Mouse (Mus musculus): ENCODE results near the gene Polr2e. TPM values are rescaled to one million over a fixed set of nuclear protein-coding genes. Genes with fewer than 3 reads are reported as not detected.

Gene Polr2e
- polyA plus RNA-seq, 1 experiment from 2014 or later = 132 TPM

DNA sequence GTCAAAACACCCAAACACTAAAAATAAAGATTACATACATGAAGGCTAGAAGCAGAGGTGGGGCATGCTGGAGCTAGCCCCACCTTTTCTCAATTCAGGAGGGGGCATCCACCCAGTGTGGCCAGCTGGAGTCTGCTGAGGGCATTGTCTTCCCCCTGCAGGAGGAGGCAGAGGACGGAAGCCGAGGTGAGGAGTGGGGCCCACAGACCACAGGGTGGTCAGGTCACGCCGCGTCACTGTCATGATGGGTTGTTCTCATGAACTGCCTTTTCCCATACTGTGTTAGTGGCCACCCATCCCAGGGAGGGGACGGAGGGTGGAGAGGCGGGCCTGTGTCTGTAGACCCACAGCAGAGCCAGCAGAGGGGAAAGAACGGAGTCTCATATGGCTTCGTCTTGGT lies 9.4 kb downstream of the Polr2e start:
- Histone ChIP-seq H3K27me3 (replicated peaks) (no peaks in the 10 kb centered on the region), H3K9ac (no peak overlapping the region), H3K36me3 (replicated peaks) (peaks cover 5% of the 10 kb centered on the region; the same call in 1 of the 2 replicates), H3K4me1 (0 out of 2 replicates have a peak, but pooled peaks cover 2% of the 10 kb centered on the region), H3K4me2 (no peak overlapping the region), H3K4me3 (no peak overlapping the region), H3K9me3 (no peaks in the 10 kb centered on the region), H3K27ac (no peak overlapping the region)
- ATAC-seq (replicated peaks) = no peak
- WGBS = 82% methylated on average over 9 of the region's 9 CpGs

DNA sequence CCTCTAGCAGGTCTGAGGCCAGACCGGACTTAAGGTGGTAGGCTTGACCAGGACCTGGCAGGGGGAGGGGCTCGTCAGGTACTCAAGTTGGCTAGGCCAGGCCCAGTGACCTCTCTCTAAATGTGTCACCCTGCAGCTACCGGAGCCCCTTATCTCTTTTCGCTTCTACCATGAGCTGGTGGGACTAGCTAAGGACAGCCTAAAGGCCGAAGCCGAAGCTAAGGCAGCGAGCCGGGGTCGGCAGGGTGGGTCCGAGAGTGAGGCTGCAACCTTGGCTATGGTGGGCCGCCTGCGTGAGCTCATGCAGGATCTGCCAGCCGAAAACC lies 11.1 kb downstream of the Polr2e start:
- Histone ChIP-seq H3K4me1 (0 out of 2 replicates have a peak, but pooled peaks cover 2% of the 10 kb centered on the region), H3K4me3 (no peak overlapping the region), H3K4me2 (no peak overlapping the region), H3K36me3 (replicated peaks) (no peaks in the 10 kb centered on the region), H3K9me3 (no peaks in the 10 kb centered on the region), H3K9ac (no peak overlapping the region), H3K27me3 (replicated peaks) (no peaks in the 10 kb centered on the region), H3K27ac (no peak overlapping the region)
- 93% methylated on average over 13 of the region's 13 CpGs for WGBS
- ATAC-seq (replicated peaks) = no peak

DNA sequence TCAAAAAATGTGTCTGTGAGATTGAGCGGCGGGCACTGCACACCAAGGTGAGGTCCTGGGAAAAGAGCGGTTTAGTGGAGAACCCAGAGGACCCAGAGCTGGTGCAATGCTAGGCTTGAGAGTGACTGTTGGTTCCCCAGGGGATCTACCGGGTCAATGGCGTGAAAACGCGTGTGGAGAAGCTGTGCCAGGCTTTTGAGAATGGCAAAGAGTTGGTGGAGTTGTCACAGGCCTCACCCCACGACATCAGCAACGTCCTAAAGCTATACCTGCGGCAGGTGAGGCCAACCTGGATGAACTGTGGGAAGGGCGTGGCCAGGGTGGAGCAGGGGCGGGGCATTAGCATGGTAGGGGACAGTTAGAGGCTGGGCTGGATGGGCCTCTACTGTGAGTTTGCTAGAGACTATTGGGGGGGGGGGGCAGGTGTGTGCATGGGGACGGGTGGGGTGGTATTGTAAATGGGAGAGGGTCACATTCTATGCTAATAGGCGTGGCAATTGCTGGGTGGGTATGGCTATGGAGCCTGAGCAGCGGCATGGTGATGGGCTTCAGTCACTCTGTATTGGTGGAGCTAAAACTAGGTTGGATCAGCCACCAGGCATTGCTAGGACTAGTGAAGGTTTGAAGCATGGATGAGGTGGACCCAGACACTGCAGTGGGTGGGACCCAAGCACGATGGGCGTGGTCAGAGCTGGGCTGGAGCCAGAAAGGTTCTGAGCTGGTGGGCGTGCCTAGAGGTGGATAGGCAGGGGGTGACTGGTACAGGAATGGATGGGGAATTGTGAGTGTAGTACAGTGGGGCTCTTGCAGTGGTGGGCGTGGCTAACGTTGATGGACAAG lies 11.7 kb downstream of the Polr2e start:
- H3K27ac ChIP-seq = no peak overlapping the region
- H3K9me3 ChIP-seq = no peaks in the 10 kb centered on the region
- no peak overlapping the region for H3K9ac ChIP-seq
- no peak overlapping the region for H3K4me2 ChIP-seq
- no peak for ATAC-seq (replicated peaks)
- H3K36me3 ChIP-seq (replicated peaks) = no peaks in the 10 kb centered on the region
- H3K27me3 ChIP-seq (replicated peaks) = no peaks in the 10 kb centered on the region
- no peak overlapping the region for H3K4me3 ChIP-seq
- H3K4me1 ChIP-seq = 0 out of 2 replicates have a peak, but pooled peaks cover 2% of the 10 kb centered on the region
- 68% methylated on average over 20 of the region's 20 CpGs for WGBS

DNA sequence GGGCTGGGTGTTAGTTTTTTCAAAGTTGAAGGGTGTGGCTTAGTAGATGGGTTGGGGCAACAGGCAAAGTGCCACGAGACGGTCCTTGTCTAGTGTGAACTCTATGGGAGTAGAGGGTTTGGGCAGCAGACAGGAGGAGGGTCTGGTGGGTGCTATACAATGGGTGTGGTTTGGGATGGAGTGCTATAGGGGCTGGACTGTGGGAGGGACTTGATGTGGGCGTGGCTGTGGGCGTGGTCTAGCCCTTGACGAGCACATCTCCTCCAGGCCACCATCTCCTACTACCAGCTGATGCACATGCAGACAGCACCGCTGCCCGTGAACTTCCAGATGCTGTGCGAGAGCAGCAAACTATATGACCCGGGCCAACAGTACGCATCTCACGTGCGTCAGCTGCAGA lies 13.7 kb downstream of the Polr2e start:
- Histone ChIP-seq H3K36me3 (replicated peaks) (no peaks in the 10 kb centered on the region), H3K9me3 (no peaks in the 10 kb centered on the region), H3K4me1 (no peaks in the 10 kb centered on the region), H3K4me3 (no peak overlapping the region), H3K9ac (no peak overlapping the region), H3K27ac (no peak overlapping the region), H3K4me2 (no peak overlapping the region), H3K27me3 (replicated peaks) (no peaks in the 10 kb centered on the region)
- 62% methylated on average over 12 of the region's 12 CpGs for WGBS
- ATAC-seq (replicated peaks) = no peak

DNA sequence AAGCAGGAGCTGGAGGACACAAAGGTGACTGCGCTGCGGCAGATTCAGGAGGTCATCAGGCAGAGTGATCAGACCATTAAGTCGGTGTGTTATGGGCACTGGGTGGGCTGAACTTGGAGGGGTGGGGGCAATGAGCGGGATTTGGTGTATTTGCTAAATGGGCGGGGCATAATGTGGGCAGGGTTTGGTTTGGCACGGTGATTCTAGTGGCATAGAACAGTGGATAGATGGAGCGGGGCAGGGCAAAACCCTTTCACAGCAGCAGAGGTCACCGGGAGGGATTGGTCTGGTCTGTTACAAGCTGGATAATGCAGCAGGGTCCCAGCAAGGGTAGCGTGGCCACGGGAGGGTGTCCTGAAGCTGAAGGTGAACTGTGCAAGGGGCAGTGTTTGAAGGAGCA lies 14.1 kb downstream of the Polr2e start:
- ATAC-seq (replicated peaks) = no peak
- Histone ChIP-seq H3K9ac (no peak overlapping the region), H3K36me3 (replicated peaks) (no peaks in the 10 kb centered on the region), H3K27ac (no peak overlapping the region), H3K4me2 (no peak overlapping the region), H3K4me3 (no peak overlapping the region), H3K27me3 (replicated peaks) (peaks cover 3% of the 10 kb centered on the region; the same call in 1 of the 2 replicates), H3K9me3 (no peaks in the 10 kb centered on the region), H3K4me1 (no peaks in the 10 kb centered on the region)
- 76% methylated on average over 10 of the region's 10 CpGs for WGBS

DNA sequence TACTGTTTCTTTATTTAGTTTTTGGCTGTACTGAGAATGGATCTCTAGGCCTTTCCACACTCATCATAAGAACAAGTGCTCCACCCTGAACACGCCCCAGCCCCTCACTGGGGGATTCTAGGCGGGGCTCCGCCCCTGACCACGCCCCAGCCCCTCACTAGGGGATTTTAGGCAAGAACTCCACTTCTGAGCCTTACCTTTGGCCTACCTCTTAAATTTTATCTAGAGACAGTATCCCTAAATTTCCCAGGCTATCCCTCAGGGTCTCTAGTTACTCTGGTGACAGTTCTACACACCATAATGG lies 14.6 kb downstream of the Polr2e start:
- H3K9me3 ChIP-seq = no peaks in the 10 kb centered on the region
- no peak overlapping the region for H3K27ac ChIP-seq
- no peaks in the 10 kb centered on the region for H3K36me3 ChIP-seq (replicated peaks)
- 59% methylated on average over 4 of the region's 4 CpGs for WGBS
- H3K9ac ChIP-seq = no peak overlapping the region
- no peaks in the 10 kb centered on the region for H3K4me1 ChIP-seq
- no peak for ATAC-seq (replicated peaks)
- H3K27me3 ChIP-seq (replicated peaks) = peaks cover 4% of the 10 kb centered on the region; the same call in 1 of the 2 replicates
- no peak overlapping the region for H3K4me3 ChIP-seq
- no peak overlapping the region for H3K4me2 ChIP-seq

DNA sequence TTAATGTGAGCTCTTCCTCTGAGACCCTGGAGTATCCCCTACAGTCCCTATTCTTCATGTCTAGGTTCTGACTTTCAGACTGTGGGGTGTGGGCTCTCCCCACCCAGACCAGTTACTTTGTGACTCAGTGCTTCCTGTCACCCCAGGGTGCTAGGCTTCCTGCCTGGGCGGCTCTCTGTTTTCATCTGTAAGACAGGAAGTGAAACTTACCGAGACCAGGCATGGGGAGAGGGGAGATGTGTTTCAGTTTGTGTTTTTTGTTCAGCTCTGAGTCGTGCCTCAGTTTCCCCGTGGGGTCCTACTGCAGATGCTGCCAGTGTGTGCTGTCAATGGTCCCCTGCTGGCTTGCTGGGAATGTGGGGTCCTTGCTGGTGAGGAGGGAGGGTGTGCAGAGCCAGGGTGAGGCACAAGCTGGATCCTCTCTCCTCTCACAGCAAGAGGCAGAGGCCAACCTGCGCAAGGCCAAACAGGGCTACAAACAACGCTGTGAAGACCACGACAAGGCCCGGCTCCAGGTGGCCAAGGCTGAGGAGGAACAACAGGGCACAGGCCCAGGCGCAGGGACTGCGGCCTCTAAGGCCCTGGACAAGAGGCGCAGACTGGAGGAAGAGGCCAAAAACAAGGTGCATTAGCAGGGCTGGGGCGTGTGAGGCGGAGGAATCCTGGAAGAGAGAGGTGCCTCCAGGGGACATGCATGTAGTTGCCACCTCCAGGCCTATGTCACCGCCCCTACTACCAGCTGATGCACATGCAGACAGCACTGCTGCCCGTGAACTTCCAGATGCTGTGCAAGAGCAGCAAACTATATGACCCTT lies 15.2 kb downstream of the Polr2e start:
- Histone ChIP-seq H3K9me3 (no peaks in the 10 kb centered on the region), H3K9ac (no peak overlapping the region), H3K27me3 (replicated peaks) (peaks cover 9% of the 10 kb centered on the region), H3K4me2 (no peak overlapping the region), H3K4me3 (no peak overlapping the region), H3K4me1 (no peaks in the 10 kb centered on the region), H3K36me3 (replicated peaks) (no peaks in the 10 kb centered on the region), H3K27ac (no peak overlapping the region)
- no peak for ATAC-seq (replicated peaks)
- 75% methylated on average over 15 of the region's 15 CpGs for WGBS

DNA sequence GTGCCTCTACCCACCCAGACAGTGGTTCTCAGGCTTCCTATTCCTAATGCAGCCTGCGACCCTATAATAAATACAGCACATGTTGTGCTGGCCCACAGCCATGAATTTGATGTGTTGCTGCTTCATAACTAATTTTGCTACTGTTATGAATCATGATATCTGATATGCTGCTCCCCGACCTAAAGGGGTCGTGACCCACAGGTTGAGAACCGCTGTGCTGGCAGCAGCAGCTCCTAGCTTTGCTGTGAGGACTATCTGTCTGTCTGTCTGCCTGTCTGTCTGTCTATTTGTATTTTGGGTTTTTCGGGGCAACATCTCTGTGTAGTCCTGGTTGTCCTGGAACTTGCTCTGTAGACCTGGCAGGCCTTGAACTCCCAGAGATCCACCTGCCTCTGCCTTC lies 15.8 kb downstream of the Polr2e start:
- no peak overlapping the region for H3K4me3 ChIP-seq
- no peak overlapping the region for H3K27ac ChIP-seq
- 90% methylated on average over 5 of the region's 5 CpGs for WGBS
- H3K36me3 ChIP-seq (replicated peaks) = no peaks in the 10 kb centered on the region
- H3K9ac ChIP-seq = no peak overlapping the region
- H3K27me3 ChIP-seq (replicated peaks) = peaks cover 16% of the 10 kb centered on the region
- no peak for ATAC-seq (replicated peaks)
- H3K9me3 ChIP-seq = no peaks in the 10 kb centered on the region
- no peaks in the 10 kb centered on the region for H3K4me1 ChIP-seq
- H3K4me2 ChIP-seq = no peak overlapping the region

DNA sequence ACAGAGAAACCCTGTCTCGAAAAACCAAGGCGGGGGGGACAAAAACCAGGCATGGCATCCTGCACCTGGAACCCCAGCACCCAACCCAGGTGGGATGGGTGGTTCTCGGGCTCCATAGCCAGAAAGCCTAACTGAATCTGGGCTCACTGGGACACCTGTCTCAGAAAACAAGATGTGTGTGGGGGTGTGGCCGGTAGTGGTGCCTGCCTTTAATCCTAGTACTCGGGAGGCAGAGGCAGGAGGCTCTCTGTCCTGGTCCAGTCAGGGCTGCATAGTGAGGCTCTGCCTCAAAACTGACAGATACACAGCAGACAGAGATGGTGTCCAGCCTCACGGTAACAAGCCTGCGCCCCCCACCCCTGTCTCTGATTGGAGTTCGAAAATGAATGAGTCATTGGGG lies 16.8 kb downstream of the Polr2e start:
- Histone ChIP-seq H3K4me3 (no peak overlapping the region), H3K27me3 (replicated peaks) (peaks cover 20% of the 10 kb centered on the region), H3K36me3 (replicated peaks) (no peaks in the 10 kb centered on the region), H3K4me2 (no peak overlapping the region), H3K9me3 (no peaks in the 10 kb centered on the region), H3K27ac (no peak overlapping the region), H3K9ac (no peak overlapping the region), H3K4me1 (no peaks in the 10 kb centered on the region)
- WGBS = 91% methylated on average over 8 of the region's 8 CpGs
- ATAC-seq (replicated peaks) = no peak

DNA sequence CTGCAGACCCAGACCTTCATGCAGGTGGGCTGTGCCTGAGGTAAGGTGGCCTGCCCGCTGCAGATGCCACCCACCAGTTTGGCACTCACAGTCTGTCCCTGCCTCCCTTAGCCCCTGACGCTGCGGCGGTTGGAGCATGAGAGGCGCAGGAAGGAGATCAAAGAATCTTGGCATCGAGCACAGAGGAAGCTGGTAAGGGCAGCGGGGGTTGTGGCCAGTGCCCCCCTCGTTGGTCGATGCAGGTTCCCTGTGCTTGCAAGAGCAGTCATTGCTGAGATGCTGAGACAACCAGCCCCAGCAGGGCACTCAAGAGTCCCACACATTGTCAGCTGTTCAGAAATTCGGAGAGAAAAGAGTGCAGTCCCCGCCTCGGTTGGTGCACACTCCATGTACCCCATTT lies 17.4 kb downstream of the Polr2e start:
- no peaks in the 10 kb centered on the region for H3K9me3 ChIP-seq
- no peak overlapping the region for H3K27ac ChIP-seq
- WGBS = 95% methylated on average over 12 of the region's 12 CpGs
- H3K4me3 ChIP-seq = no peak overlapping the region
- H3K4me2 ChIP-seq = no peak overlapping the region
- H3K27me3 ChIP-seq (replicated peaks) = peaks cover 22% of the 10 kb centered on the region
- no peak for ATAC-seq (replicated peaks)
- no peaks in the 10 kb centered on the region for H3K4me1 ChIP-seq
- no peaks in the 10 kb centered on the region for H3K36me3 ChIP-seq (replicated peaks)
- no peak overlapping the region for H3K9ac ChIP-seq

DNA sequence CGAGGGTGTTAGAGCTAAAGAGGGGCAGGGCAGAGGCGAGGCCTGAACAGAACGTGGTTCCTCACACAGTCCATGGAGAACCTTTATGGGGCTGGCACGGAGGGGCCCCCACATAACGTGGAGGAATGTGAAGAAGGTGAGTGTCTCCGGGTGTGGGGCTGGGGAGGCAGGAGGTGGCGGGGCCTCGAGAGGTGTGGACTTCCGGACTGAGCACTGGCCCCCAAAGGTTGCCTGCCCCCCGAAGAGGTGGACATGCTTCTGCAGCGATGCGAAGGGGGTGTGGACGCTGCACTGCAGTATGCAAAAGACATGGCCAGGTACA lies 18.3 kb downstream of the Polr2e start:
- H3K9ac ChIP-seq = no peak overlapping the region
- 87% methylated on average over 13 of the region's 13 CpGs for WGBS
- no peak for ATAC-seq (replicated peaks)
- no peaks in the 10 kb centered on the region for H3K36me3 ChIP-seq (replicated peaks)
- H3K4me3 ChIP-seq = no peak overlapping the region
- H3K27me3 ChIP-seq (replicated peaks) = peaks cover 22% of the 10 kb centered on the region
- H3K4me2 ChIP-seq = no peak overlapping the region
- H3K9me3 ChIP-seq = no peaks in the 10 kb centered on the region
- H3K4me1 ChIP-seq = no peaks in the 10 kb centered on the region
- no peak overlapping the region for H3K27ac ChIP-seq

DNA sequence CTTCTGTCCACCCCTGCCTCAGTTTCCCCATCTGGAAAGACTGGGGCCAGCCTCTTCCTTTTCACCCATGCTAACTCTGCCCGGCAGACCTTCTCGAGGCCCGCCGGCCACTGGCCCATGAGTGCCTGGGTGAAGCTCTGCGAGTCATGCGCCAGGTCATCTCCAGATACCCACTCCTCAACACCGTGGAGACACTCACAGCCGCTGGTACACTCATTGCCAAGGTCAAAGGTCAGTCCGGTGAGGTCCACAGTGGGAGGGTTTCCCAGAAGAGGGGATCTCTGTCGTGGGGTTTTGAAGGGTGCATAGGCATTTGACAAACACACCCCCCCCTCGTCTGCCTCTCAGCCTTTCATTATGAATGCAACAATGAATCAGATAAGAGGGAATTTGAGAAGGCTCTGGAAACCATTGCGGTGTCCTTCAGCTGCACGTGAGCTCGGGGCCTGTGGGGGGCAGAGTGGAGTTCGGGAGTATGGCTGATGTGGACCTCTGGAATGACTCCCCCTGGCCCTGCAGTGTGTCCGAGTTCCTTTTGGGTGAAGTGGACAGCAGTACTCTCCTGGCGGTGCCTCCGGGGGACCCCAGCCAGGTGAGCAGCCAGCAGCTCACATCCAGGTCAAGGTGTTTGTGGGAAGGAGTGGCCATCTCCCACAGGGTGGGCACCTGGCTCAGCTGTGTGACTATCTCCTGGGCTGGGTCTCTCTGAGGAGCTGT lies 18.8 kb downstream of the Polr2e start:
- 85% methylated on average over 18 of the region's 18 CpGs for WGBS
- Histone ChIP-seq H3K36me3 (replicated peaks) (no peaks in the 10 kb centered on the region), H3K9ac (no peak overlapping the region), H3K27ac (no peak overlapping the region), H3K9me3 (no peaks in the 10 kb centered on the region), H3K4me3 (no peak overlapping the region), H3K27me3 (replicated peaks) (peaks cover 23% of the 10 kb centered on the region), H3K4me1 (no peaks in the 10 kb centered on the region), H3K4me2 (no peak overlapping the region)
- ATAC-seq (replicated peaks) = no peak
